ENCODE assay signal across 16 mouse cellular contexts in genomic region chr10:69385136-69385535, GRCm38 (mm10). TPM values are rescaled to one million over a fixed set of nuclear protein-coding genes. Genes with fewer than 3 reads are reported as not detected.
"Had no signal": no experiment of that assay in that cellular context is flagged by ENCODE, and none has a peak within 500 bp of the region (broad histone marks: within the 10 kb centered on the region; RNA-seq: fewer than 3 reads in every experiment).

No protein-coding gene starts in this region.

- DNase-seq: heart, postnatal 10 days; heart, postnatal 14 days; heart, postnatal 4 days; kidney, adult 11 months; kidney, adult 18-20 months; kidney, adult 2 months; kidney, adult 8-10 months; kidney, postnatal 10 days; kidney, postnatal 14 days; kidney, postnatal 25 days; kidney, postnatal 36 days; kidney, postnatal 4 days; layer of hippocampus, adult 9-11 months; layer of hippocampus, postnatal 36 days had no signal

RNA-seq across cellular contexts. Expression of gene Ank3, which starts 13.4 kb away (rescaled TPM):
- total RNA-seq: hematopoietic stem cell, adult 5-6 weeks had no signal

RNA-seq across cellular contexts. Expression of gene Cdk1, which starts 32.4 kb away (rescaled TPM):
- total RNA-seq: left cerebral cortex, adult 18-20 months had no signal
